10 mouse cellular contexts compared by ENCODE assay signal in genomic region chr7:81073273-81073672, GRCm38 (mm10). TPM values are rescaled to one million over a fixed set of nuclear protein-coding genes. Genes with fewer than 3 reads are reported as not detected.
A peak's percentile ranks its signal among the peaks of the same experiment; 100 is the strongest.
DNase-seq lines count a peak whose midpoint lies in the region; ATAC-seq and TF ChIP-seq lines count a peak whose summit lies in the region.
"Had no signal": no experiment of that assay in that cellular context is flagged by ENCODE, and none has a peak within 500 bp of the region (broad histone marks: within the 10 kb centered on the region; RNA-seq: fewer than 3 reads in every experiment).

No protein-coding gene starts in this region.

- no peak overlapping the region for H3K9ac ChIP-seq in hindbrain, postnatal 0 days (replicated peaks; ENCODE audit: low read length)
- no peak overlapping the region for H3K9ac ChIP-seq in hindbrain, embryonic 14.5 days
- H3K9ac ChIP-seq in midbrain, postnatal 0 days (replicated peaks; ENCODE audit: low read length, poor library complexity, severe bottlenecking), result no peak overlapping the region
- no peak overlapping the region for H3K9ac ChIP-seq in midbrain, embryonic 14.5 days (replicated peaks; ENCODE audit: low read length)
- H3K9ac ChIP-seq in midbrain, embryonic 15.5 days, result no peak overlapping the region

- 83% methylated on average over 5 of the region's 5 CpGs for WGBS in hindbrain, postnatal 0 days
- WGBS in hindbrain, embryonic 14.5 days, result 85% methylated on average over 5 of the region's 5 CpGs
- 86% methylated on average over 5 of the region's 5 CpGs for WGBS in midbrain, postnatal 0 days
- 87% methylated on average over 5 of the region's 5 CpGs for WGBS in midbrain, embryonic 14.5 days
- 81% methylated on average over 5 of the region's 5 CpGs for WGBS in midbrain, embryonic 15.5 days

- H3K4me1 ChIP-seq in hindbrain, postnatal 0 days (ENCODE audit: insufficient read depth, low read length), result no peaks in the 10 kb centered on the region
- H3K4me1 ChIP-seq in hindbrain, embryonic 14.5 days (replicated peaks; ENCODE audit: control insufficient read depth, insufficient read depth, low read length), result no peaks in the 10 kb centered on the region
- H3K4me1 ChIP-seq in midbrain, postnatal 0 days (ENCODE audit: insufficient read depth, low read length), result no peaks in the 10 kb centered on the region
- no peaks in the 10 kb centered on the region for H3K4me1 ChIP-seq in midbrain, embryonic 14.5 days (ENCODE audit: control insufficient read depth, insufficient read depth, low read length)
- no peaks in the 10 kb centered on the region for H3K4me1 ChIP-seq in midbrain, embryonic 15.5 days

- TF ChIP-seq CTCF in hindbrain, postnatal 0 days (IDR thresholded peaks at IDR 0.05; ENCODE audit: low read depth), result peak; percentile 24
- TF ChIP-seq CTCF in midbrain, postnatal 0 days (IDR thresholded peaks at IDR 0.05), result 0 out of 2 replicates have a peak, but pooled peaks have one; percentile 19

- H3K36me3 ChIP-seq in hindbrain, postnatal 0 days (ENCODE audit: insufficient read depth, low read length), result no peaks in the 10 kb centered on the region
- no peaks in the 10 kb centered on the region for H3K36me3 ChIP-seq in hindbrain, embryonic 14.5 days (replicated peaks; ENCODE audit: control insufficient read depth, insufficient read depth)
- no peaks in the 10 kb centered on the region for H3K36me3 ChIP-seq in midbrain, postnatal 0 days (ENCODE audit: insufficient read depth, low read length)
- no peaks in the 10 kb centered on the region for H3K36me3 ChIP-seq in midbrain, embryonic 14.5 days (ENCODE audit: control insufficient read depth, insufficient read depth, low read length)
- no peaks in the 10 kb centered on the region for H3K36me3 ChIP-seq in midbrain, embryonic 15.5 days (replicated peaks)

- no peak overlapping the region for H3K4me2 ChIP-seq in hindbrain, postnatal 0 days (ENCODE audit: low read depth, low read length)
- H3K4me2 ChIP-seq in hindbrain, embryonic 14.5 days (replicated peaks), result no peak overlapping the region
- no peak overlapping the region for H3K4me2 ChIP-seq in midbrain, postnatal 0 days (ENCODE audit: low read depth, low read length, poor library complexity, severe bottlenecking)
- no peak overlapping the region for H3K4me2 ChIP-seq in midbrain, embryonic 14.5 days (ENCODE audit: low read length)
- H3K4me2 ChIP-seq in midbrain, embryonic 15.5 days, result no peak overlapping the region

- H3K9me3 ChIP-seq in hindbrain, postnatal 0 days (ENCODE audit: low read length), result no peaks in the 10 kb centered on the region
- H3K9me3 ChIP-seq in hindbrain, embryonic 14.5 days (ENCODE audit: control insufficient read depth, low read length), result no peaks in the 10 kb centered on the region
- H3K9me3 ChIP-seq in midbrain, postnatal 0 days (ENCODE audit: low read length), result no peaks in the 10 kb centered on the region
- no peaks in the 10 kb centered on the region for H3K9me3 ChIP-seq in midbrain, embryonic 14.5 days (ENCODE audit: control insufficient read depth, low read length)
- H3K9me3 ChIP-seq in midbrain, embryonic 15.5 days, result no peaks in the 10 kb centered on the region

- no peak overlapping the region for H3K4me3 ChIP-seq in hindbrain, postnatal 0 days (ENCODE audit: low read length)
- no peak overlapping the region for H3K4me3 ChIP-seq in hindbrain, embryonic 14.5 days (replicated peaks; ENCODE audit: low read length)
- no peak overlapping the region for H3K4me3 ChIP-seq in midbrain, postnatal 0 days (ENCODE audit: low read depth, low read length)
- H3K4me3 ChIP-seq in midbrain, embryonic 14.5 days (replicated peaks; ENCODE audit: low read depth, low read length), result no peak overlapping the region
- H3K4me3 ChIP-seq in midbrain, embryonic 15.5 days, result no peak overlapping the region

- no peak for DNase-seq in hindbrain, postnatal 0 days (ENCODE audit: low spot score)
- no peak for DNase-seq in hindbrain, embryonic 14.5 days (ENCODE audit: low spot score)
- DNase-seq in midbrain, postnatal 0 days (ENCODE audit: low spot score), result no peak
- no peak for DNase-seq in midbrain, embryonic 14.5 days
- peak; percentile 67 for DNase-seq in R1 (ENCODE audit: low read depth, low spot score)
- DNase-seq in thymus, postnatal 25 days, result peak; percentile 18
- DNase-seq: cerebellum, postnatal 25 days; kidney, postnatal 14 days had no signal

- ATAC-seq in hindbrain, postnatal 0 days, result no peak
- ATAC-seq in hindbrain, embryonic 14.5 days (ENCODE audit: low FRiP score), result no peak
- no peak for ATAC-seq in midbrain, postnatal 0 days (ENCODE audit: low FRiP score)
- no peak for ATAC-seq in midbrain, embryonic 14.5 days (ENCODE audit: low FRiP score, low TSS enrichment)
- ATAC-seq in midbrain, embryonic 15.5 days (replicated peaks), result no peak
- ATAC-seq: Patski had no signal

- no peaks in the 10 kb centered on the region for H3K27me3 ChIP-seq in hindbrain, postnatal 0 days (ENCODE audit: insufficient read depth, low read length)
- H3K27me3 ChIP-seq in hindbrain, embryonic 14.5 days (ENCODE audit: control insufficient read depth, insufficient read depth, low read length), result no peaks in the 10 kb centered on the region
- no peaks in the 10 kb centered on the region for H3K27me3 ChIP-seq in midbrain, postnatal 0 days (ENCODE audit: insufficient read depth, low read length)
- H3K27me3 ChIP-seq in midbrain, embryonic 14.5 days (ENCODE audit: control insufficient read depth, insufficient read depth, low read length), result no peaks in the 10 kb centered on the region
- H3K27me3 ChIP-seq in midbrain, embryonic 15.5 days (replicated peaks), result no peaks in the 10 kb centered on the region

- H3K27ac ChIP-seq in hindbrain, postnatal 0 days, result no peak overlapping the region
- H3K27ac ChIP-seq in hindbrain, embryonic 14.5 days, result no peak overlapping the region
- H3K27ac ChIP-seq in midbrain, postnatal 0 days (ENCODE audit: low read depth, low read length), result no peak overlapping the region
- H3K27ac ChIP-seq in midbrain, embryonic 14.5 days (replicated peaks; ENCODE audit: low read depth, low read length), result no peak overlapping the region
- H3K27ac ChIP-seq in midbrain, embryonic 15.5 days, result no peak overlapping the region

RNA-seq across cellular contexts. Expression of gene Alpk3, which starts 15.9 kb away (rescaled TPM):
- 0.04 and 0.16 TPM in 2 replicates for total RNA-seq in hindbrain, postnatal 0 days (2014; rRNA removed)
- 0.13 and 0.16 TPM in 2 replicates for polyA plus RNA-seq in hindbrain, postnatal 0 days (2015; fragmentation: Nextera tagmentation; extraction: Ambion mirVana)
- polyA plus RNA-seq in hindbrain, embryonic 14.5 days (2014; fragmentation: Nextera tagmentation; extraction: Ambion mirVana), result 0.16 and 0.17 TPM in 2 replicates
- total RNA-seq in midbrain, postnatal 0 days (2014; rRNA removed), result 0.16 and 0.33 TPM in 2 replicates
- polyA plus RNA-seq in midbrain, postnatal 0 days (2015; fragmentation: Nextera tagmentation; extraction: Ambion mirVana), result 0.16 and 0.26 TPM in 2 replicates
- 0.07 and 0.12 TPM in 2 replicates for polyA plus RNA-seq in midbrain, embryonic 14.5 days (2014; fragmentation: Nextera tagmentation; extraction: Ambion mirVana)
- polyA plus RNA-seq in midbrain, embryonic 15.5 days (2015; fragmentation: Nextera tagmentation; extraction: Ambion mirVana), result 0.10 and 0.13 TPM in 2 replicates
- polyA plus RNA-seq: Patski had no signal

RNA-seq across cellular contexts. Expression of gene Slc28a1, which starts 41.3 kb away (rescaled TPM):
- total RNA-seq in hindbrain, postnatal 0 days (2014; rRNA removed), result 0.29 and 0.47 TPM in 2 replicates
- polyA plus RNA-seq in hindbrain, postnatal 0 days (2015; fragmentation: Nextera tagmentation; extraction: Ambion mirVana), result 0.08 and 0.10 TPM in 2 replicates
- not detected in 2 replicates for polyA plus RNA-seq in hindbrain, embryonic 14.5 days (2014; fragmentation: Nextera tagmentation; extraction: Ambion mirVana)
- 0.14 and 0.33 TPM in 2 replicates for total RNA-seq in midbrain, postnatal 0 days (2014; rRNA removed)
- polyA plus RNA-seq in midbrain, postnatal 0 days (2015; fragmentation: Nextera tagmentation; extraction: Ambion mirVana), result 0.06 and 0.10 TPM in 2 replicates
- not detected in 2 replicates for polyA plus RNA-seq in midbrain, embryonic 14.5 days (2014; fragmentation: Nextera tagmentation; extraction: Ambion mirVana)
- not detected in 2 replicates for polyA plus RNA-seq in midbrain, embryonic 15.5 days (2015; fragmentation: Nextera tagmentation; extraction: Ambion mirVana)
- polyA plus RNA-seq: Patski had no signal

Comparison
In these comparisons a context has a peak if more than half of its experiments do, and no peak if none do; other contexts are left out.
1. DNase-seq: peak in R1 (single experiment) and thymus, postnatal 25 days (single experiment); none in hindbrain, postnatal 0 days (single experiment), hindbrain, embryonic 14.5 days (single experiment), midbrain, postnatal 0 days (single experiment) and midbrain, embryonic 14.5 days (single experiment).